In the genomic region with DNA sequence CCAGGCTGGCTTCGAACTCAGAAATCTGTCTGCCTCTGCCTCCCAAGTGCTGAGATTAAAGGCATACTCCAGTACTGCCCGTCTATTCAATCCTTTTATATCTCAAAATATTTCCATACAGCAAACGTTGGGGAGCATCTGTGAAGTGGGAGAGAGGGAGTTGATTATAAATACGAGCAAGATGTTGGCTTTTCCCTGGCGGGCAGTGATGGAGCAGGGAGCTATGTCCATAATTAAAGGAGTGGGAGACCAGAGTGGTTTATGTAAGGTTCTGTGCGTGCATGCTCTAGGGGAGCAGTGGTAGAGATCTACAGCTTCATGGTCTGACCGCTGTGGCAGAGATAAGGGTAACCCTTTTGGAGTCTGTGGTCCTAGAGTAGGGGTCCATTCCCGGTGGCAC, we compare ENCODE assay signal across 18 mouse cellular contexts.
"Had no signal": no experiment of that assay in that cellular context is flagged by ENCODE, and none has a peak within 500 bp of the region (broad histone marks: within the 10 kb centered on the region; RNA-seq: fewer than 3 reads in every experiment).

No protein-coding gene starts in this region.

- H3K4me3 ChIP-seq: midbrain, embryonic 10.5 days; midbrain, embryonic 12.5 days; myocyte; neural tube, embryonic 13.5 days; neural tube, embryonic 15.5 days had no signal

- DNase-seq: lung, adult 18-20 months; lung, embryonic 14.5 days; lung, postnatal 10 days; lung, postnatal 4 days; midbrain, embryonic 14.5 days; right cerebral cortex, adult 18-20 months; right cerebral cortex, postnatal 25 days; right cerebral cortex, postnatal 4 days; spleen, adult 18-20 months; thymus, adult 18-20 months; thymus, postnatal 14 days; thymus, postnatal 36 days had no signal

- ATAC-seq: midbrain, embryonic 16.5 days had no signal

- H3K27ac ChIP-seq: midbrain, embryonic 12.5 days; neural tube, embryonic 13.5 days; neural tube, embryonic 15.5 days had no signal
